Mouse (Mus musculus) right cerebral cortex, postnatal 10 days (tissue): ENCODE measurements at regions not wholly inside any gene's neighbourhood (a gene's known extent, or its start where the extent isn't known, plus 50 kb on each side); places are given as distances from the start of the nearest gene placed in this dataset.
A peak's percentile ranks its signal among the peaks of the same experiment; 100 is the strongest.

Source experiments
- DNase-seq, 2 experiments: peaks; one replicate each; pipeline ENCODE4 v3.0.0; 2021; ENCODE audit warnings: low spot score in 2 of 2

DNA sequence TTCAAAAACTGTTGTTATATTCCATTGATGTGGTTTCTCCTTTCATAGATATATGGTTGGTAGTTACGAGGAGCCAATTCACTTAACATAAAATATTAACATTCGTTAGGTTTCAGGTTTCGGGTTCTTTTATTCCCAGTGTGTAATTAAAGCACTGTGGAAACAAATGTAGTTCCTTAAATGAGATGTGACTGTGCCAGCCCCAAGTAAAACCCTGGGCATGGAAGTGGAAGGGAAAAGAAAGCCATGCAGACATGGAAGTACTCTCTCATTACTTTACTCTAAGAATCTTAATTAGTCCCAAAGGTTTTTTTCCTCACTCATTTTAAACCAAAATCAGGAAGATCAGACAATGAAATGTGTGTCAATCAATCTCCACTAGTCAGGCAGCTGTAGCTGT, 784.9 kb upstream of the Apob start:
- no peak for DNase-seq

DNA sequence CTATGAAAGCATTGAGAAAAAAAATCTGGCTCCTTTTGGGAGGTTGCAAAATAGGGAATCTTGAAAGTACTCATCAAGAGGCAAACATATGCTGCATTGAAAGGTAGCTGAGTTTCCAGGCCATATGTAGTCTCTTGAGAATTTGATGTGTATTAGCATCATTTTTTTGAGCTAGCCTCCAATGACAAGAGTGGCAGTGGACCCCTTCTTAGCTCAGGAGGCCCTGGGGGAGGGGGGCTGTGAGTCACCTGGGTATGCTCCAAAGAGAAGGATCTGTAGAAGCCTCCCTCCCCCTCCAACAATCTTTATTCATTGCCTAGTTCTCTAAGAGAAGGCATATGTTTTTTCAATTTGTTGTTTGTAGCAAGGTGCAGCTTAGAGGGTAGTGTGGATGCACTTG, 779.4 kb upstream of the Apob start:
- DNase-seq, result no peak

- no peak for DNase-seq
Observed at GRCm38 (mm10) chr12:7200879-7201278, 776.6 kb upstream of the Apob start.

DNA sequence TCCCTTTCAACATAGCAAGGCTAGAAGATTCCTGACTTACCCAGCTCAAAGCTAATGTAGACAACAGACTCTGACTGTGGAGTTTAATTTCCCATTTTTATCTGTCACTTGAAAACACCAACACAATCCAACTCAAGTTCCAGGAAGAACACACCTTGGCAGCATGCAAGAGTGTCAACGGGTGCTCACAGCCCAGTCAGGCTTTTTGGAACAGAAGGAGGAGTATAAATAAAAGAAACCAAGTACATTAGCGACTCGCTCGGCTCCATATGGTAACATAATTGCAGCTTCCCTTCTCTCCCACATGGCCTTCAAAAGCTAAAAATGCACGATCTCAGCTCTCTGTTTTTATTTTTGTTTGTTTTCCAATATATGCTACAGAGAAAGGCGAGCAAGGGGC, 761.8 kb upstream of the Apob start:
- DNase-seq, result peak; percentile 28 to 50

DNA sequence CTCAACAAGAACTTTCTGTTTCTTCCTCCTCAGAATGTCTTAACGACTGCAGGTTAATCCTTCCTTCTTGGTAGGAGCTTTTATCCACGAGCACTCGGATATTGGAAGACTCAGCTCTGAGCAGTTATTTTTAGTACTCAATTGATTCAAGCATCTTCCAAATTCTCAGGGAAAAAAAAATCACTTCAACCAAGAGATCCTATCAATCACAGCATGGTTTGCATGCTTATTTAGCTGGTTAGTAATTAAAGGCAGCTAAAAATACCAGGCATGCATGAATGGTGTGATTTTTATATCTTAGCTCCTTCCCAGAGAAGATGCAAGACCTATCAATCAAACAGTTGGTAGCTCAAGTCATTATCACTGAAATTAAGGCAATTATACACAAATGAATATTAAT, 759.9 kb upstream of the Apob start:
- no peak for DNase-seq

GRCm38 (mm10) chr12:7228124-7228523, 749.3 kb upstream of the Apob start:
- peak; percentile 21 to 30 for DNase-seq

DNA sequence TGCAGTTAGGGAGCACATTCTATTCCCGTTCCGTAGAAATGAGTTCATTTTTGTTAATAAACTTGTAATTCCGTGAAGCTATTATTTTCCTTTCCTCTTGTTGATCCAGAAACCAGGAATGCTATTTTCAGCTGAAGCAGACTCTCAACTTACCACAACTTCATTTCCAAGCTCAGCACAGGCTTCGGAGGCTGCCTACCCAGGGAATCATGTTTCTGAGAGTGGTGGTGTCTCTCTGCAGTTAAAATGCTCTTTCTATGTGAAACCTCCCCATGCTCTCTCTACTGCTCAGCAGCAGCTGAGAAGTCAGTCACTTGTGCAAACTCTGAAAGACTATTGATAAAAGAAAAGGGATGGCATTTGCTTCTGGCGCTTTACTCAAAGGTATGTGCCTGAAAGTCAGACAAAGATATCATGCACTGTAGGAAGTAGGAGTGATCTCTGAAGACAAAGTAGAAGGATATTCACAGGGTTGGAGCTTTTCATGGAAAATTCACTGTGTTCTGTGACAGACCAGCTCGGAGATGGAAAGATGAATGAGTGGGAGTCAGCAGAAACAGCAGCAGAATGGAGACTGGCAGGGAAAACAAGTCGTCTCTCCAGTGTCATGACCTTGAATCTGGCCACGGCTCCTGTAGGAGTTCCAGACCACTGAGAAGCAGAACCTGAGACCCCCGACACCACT, 748.8 kb upstream of the Apob start:
- no peak for DNase-seq

DNA sequence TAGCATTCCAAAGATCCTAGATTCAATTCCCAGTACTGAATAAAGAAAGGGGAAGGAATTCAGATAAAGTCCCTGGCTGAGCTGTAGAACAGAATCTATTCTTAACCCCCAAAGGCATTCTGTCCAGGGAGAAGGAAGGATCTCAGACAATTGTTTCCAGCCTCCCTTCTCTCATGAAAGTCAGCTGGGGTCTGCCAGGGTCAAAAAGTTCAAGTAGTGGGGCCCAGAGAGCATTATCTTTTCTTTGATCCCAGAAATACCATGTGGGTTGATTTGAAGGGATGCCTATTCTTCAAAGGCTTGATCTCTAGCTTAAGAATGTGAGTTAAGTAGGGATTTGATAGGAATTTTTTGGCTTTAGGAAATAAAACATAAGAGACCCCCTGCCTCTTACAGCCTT, 727.1 kb upstream of the Apob start:
- DNase-seq, result no peak

- no peak for DNase-seq
Observed at GRCm38 (mm10) chr12:7270587-7270986, 706.9 kb upstream of the Apob start.

GRCm38 (mm10) chr12:7284354-7285036, 693.0 kb upstream of the Apob start:
- DNase-seq, result no peak

GRCm38 (mm10) chr12:7291557-7291956, 685.9 kb upstream of the Apob start:
- DNase-seq, result no peak

DNA sequence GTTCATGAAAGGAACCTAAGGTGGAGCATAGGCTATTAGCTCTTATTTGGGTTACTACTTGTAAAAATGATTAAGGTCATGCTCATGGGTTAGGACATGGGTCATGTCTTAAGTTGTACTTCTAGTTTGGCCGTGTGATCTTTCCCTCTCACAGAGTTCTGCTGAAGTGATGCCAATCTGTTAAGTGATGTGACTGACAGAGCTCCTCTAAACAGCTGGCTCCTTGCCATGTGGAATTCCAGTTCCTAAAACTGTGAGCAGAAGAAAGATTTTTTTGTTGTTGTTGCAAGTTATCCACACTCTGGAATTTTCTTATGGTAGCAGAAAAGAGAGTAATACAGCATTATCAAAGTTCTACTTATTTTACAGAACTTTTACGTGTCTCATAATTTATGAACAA, 680.4 kb upstream of the Apob start:
- no peak for DNase-seq

DNA sequence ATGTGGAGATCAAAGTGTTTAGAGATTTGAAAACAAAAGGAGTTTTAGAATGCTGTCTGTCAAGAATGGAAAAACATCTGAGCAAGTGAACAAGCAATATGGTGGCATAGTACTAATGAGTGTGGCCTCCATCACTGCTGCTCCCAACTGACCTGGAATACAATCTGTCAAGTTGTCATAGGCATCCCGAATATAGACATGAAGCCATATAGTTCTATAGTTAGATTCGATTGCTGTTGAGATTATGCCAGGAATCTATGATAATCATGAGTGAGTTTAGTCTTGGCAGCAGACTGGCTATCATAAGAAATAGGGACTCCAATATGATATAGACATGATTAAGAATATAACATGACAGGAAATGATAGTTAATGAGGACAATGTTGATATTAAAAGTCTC, 656.0 kb upstream of the Apob start:
- DNase-seq, result no peak

DNA sequence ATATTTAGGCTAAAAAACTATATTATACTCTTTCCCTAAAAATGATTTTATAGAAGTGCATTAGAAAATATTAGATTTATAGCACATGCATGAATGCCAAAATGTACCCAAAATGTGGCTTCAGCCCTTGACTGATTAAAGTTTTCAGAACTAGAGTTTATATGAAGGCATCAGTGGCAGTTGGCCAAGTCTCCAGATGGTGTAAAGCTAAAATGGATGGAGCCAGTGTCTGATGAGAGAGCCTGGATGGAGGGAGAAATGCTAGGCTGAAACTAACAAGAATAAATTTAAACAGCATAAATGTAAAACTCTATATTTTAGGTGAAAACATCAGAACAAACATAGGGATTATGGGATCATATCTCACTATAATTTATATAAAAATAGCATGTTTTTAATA, 648.8 kb upstream of the Apob start:
- peak; percentile 87 to 89 for DNase-seq
